Mouse (Mus musculus) neural tube, embryonic 15.5 days (tissue): Measurements from ENCODE around the gene Rasa2. TPM values are rescaled to one million over a fixed set of nuclear protein-coding genes. Genes with fewer than 3 reads are reported as not detected.
A peak's percentile ranks its signal among the peaks of the same experiment; 100 is the strongest.

Source experiments
- ATAC-seq: fragments of 200-750 bp; cut with Nextera tagmentation; 2 replicates; pipeline ENCODE4 v1.8.0; 2017; ENCODE audit warnings: mild to moderate bottlenecking, moderate TSS enrichment, moderate library complexity; ENCODE audit not compliant: low FRiP score
- H3K27ac ChIP-seq: fragments of 300-500 bp; sonication (generic); replicated peaks from 2 replicates; pipeline ENCODE4 v1.5.1; 2015; ENCODE audit warnings: mild to moderate bottlenecking, inconsistent platforms
- H3K27me3 ChIP-seq: fragments of 300-500 bp; sonication (generic); replicated peaks from 2 replicates; pipeline ENCODE4 v1.6.1; 2015; ENCODE audit warnings: inconsistent platforms
- H3K36me3 ChIP-seq: fragments of 300-500 bp; sonication (generic); 2 replicates; pipeline ENCODE4 v1.6.1; 2015; ENCODE audit warnings: inconsistent platforms
- H3K4me1 ChIP-seq: fragments of 300-500 bp; sonication (generic); 2 replicates; pipeline ENCODE4 v1.6.1; 2015; ENCODE audit warnings: inconsistent platforms
- H3K4me2 ChIP-seq: fragments of 300-500 bp; sonication (generic); 2 replicates; pipeline ENCODE4 v1.6.1; 2015; ENCODE audit warnings: inconsistent platforms, mild to moderate bottlenecking, moderate library complexity
- H3K4me3 ChIP-seq: fragments of 300-500 bp; sonication (generic); replicated peaks from 2 replicates; pipeline ENCODE4 v1.5.1; 2015; ENCODE audit warnings: mild to moderate bottlenecking, inconsistent platforms
- H3K9ac ChIP-seq: fragments of 300-500 bp; sonication (generic); replicated peaks from 2 replicates; pipeline ENCODE4 v1.6.1; 2015; ENCODE audit warnings: mild to moderate bottlenecking, inconsistent platforms
- H3K9me3 ChIP-seq: fragments of 300-500 bp; sonication (generic); replicated peaks from 2 replicates; pipeline ENCODE4 v1.6.1; 2016; ENCODE audit warnings: inconsistent platforms
- WGBS: fragments of 180-500 bp; shearing (Covaris S2); methylation state at CpG from one replicate; pipeline ENCODE4 v1.1.7; 2015; ENCODE audit warnings: mixed read lengths; 5-methylcytosine and 5-hydroxymethylcytosine counted together
- polyA plus RNA-seq: library from polyadenylated mRNA; unstranded; fragments of >200 nt; fragmentation: Nextera tagmentation; extraction: Ambion mirVana; gene quantifications from 2 replicates; pipeline ENCODE4 v1.2.1, GENCODE M21; 2015

Rasa2 gene
- polyA plus RNA-seq, 1 experiment from 2014 or later = 18.7 TPM

GRCm38 (mm10) chr9:96577674-96578073 is 53.7 kb downstream of the Rasa2 start:
- ATAC-seq = no peak
- Histone ChIP-seq H3K36me3 (peaks cover 18% of the 10 kb centered on the region), H3K9ac (no peak overlapping the region), H3K4me1 (no peaks in the 10 kb centered on the region), H3K27ac (no peak overlapping the region), H3K4me3 (no peak overlapping the region), H3K27me3 (no peaks in the 10 kb centered on the region), H3K4me2 (no peak overlapping the region), H3K9me3 (no peaks in the 10 kb centered on the region)
- 86% methylated on average over 6 of the region's 6 CpGs for WGBS

GRCm38 (mm10) chr9:96573252-96573651 is 58.2 kb downstream of the Rasa2 start:
- 6% methylated on average over 1 of the region's 1 CpGs for WGBS
- no peak overlapping the region for H3K27ac ChIP-seq
- ATAC-seq = no peak
- peaks cover 26% of the 10 kb centered on the region for H3K36me3 ChIP-seq
- no peak overlapping the region for H3K9ac ChIP-seq
- H3K4me3 ChIP-seq = no peak overlapping the region
- H3K9me3 ChIP-seq = no peaks in the 10 kb centered on the region
- H3K4me2 ChIP-seq = no peak overlapping the region
- H3K27me3 ChIP-seq = no peaks in the 10 kb centered on the region
- H3K4me1 ChIP-seq = no peaks in the 10 kb centered on the region

- no peaks in the 10 kb centered on the region for H3K4me1 ChIP-seq
- H3K4me3 ChIP-seq = no peak overlapping the region
- no peak overlapping the region for H3K9ac ChIP-seq
- no peak for ATAC-seq
- no peak overlapping the region for H3K4me2 ChIP-seq
- no peaks in the 10 kb centered on the region for H3K27me3 ChIP-seq
- H3K27ac ChIP-seq = no peak overlapping the region
- 83% methylated on average over 9 of the region's 9 CpGs for WGBS
- H3K9me3 ChIP-seq = no peaks in the 10 kb centered on the region
- H3K36me3 ChIP-seq = peaks cover 24% of the 10 kb centered on the region
Observed at GRCm38 (mm10) chr9:96572754-96573153, 58.7 kb downstream of the Rasa2 start.

GRCm38 (mm10) chr9:96566470-96566996 is 64.9 kb downstream of the Rasa2 start:
- H3K27ac ChIP-seq = no peak overlapping the region
- H3K4me3 ChIP-seq = no peak overlapping the region
- H3K9me3 ChIP-seq = no peaks in the 10 kb centered on the region
- H3K4me2 ChIP-seq = no peak overlapping the region
- H3K9ac ChIP-seq = no peak overlapping the region
- H3K36me3 ChIP-seq = peaks cover 36% of the 10 kb centered on the region
- H3K4me1 ChIP-seq = no peaks in the 10 kb centered on the region
- 87% methylated on average over 8 of the region's 8 CpGs for WGBS
- H3K27me3 ChIP-seq = no peaks in the 10 kb centered on the region
- no peak for ATAC-seq

- Histone ChIP-seq H3K4me3 (no peak overlapping the region), H3K4me2 (no peak overlapping the region), H3K27ac (no peak overlapping the region), H3K4me1 (no peaks in the 10 kb centered on the region), H3K9me3 (no peaks in the 10 kb centered on the region), H3K36me3 (peaks cover 43% of the 10 kb centered on the region), H3K27me3 (no peaks in the 10 kb centered on the region), H3K9ac (no peak overlapping the region)
- ATAC-seq = no peak
- WGBS = 97% methylated on average over 4 of the region's 4 CpGs
Observed at GRCm38 (mm10) chr9:96563501-96563900, 67.9 kb downstream of the Rasa2 start.

- 94% methylated on average over 6 of the region's 6 CpGs for WGBS
- Histone ChIP-seq H3K4me2 (no peak overlapping the region), H3K36me3 (peaks cover 38% of the 10 kb centered on the region), H3K4me1 (no peaks in the 10 kb centered on the region), H3K9me3 (no peaks in the 10 kb centered on the region), H3K4me3 (no peak overlapping the region), H3K27ac (no peak overlapping the region), H3K27me3 (no peaks in the 10 kb centered on the region), H3K9ac (no peak overlapping the region)
- no peak for ATAC-seq
Observed at GRCm38 (mm10) chr9:96559148-96559547, 72.3 kb downstream of the Rasa2 start.

GRCm38 (mm10) chr9:96558594-96558993 is 72.8 kb downstream of the Rasa2 start:
- Histone ChIP-seq H3K4me3 (no peak overlapping the region), H3K27ac (no peak overlapping the region), H3K4me1 (no peaks in the 10 kb centered on the region), H3K27me3 (no peaks in the 10 kb centered on the region), H3K9ac (no peak overlapping the region), H3K9me3 (no peaks in the 10 kb centered on the region), H3K4me2 (no peak overlapping the region), H3K36me3 (peaks cover 33% of the 10 kb centered on the region)
- ATAC-seq = no peak
- WGBS = 91% methylated on average over 1 of the region's 1 CpGs

- Histone ChIP-seq H3K27ac (no peak overlapping the region), H3K9ac (no peak overlapping the region), H3K9me3 (no peaks in the 10 kb centered on the region), H3K4me3 (no peak overlapping the region), H3K4me2 (no peak overlapping the region), H3K36me3 (peaks cover 36% of the 10 kb centered on the region), H3K27me3 (no peaks in the 10 kb centered on the region), H3K4me1 (no peaks in the 10 kb centered on the region)
- ATAC-seq = no peak
- 79% methylated on average over 1 of the region's 1 CpGs for WGBS
Observed at GRCm38 (mm10) chr9:96554095-96554494, 77.3 kb downstream of the Rasa2 start.

- Histone ChIP-seq H3K9ac (no peak overlapping the region), H3K9me3 (no peaks in the 10 kb centered on the region), H3K4me3 (no peak overlapping the region), H3K4me1 (peaks cover 3% of the 10 kb centered on the region; the same call in 1 of the 2 replicates), H3K27ac (no peak overlapping the region), H3K27me3 (no peaks in the 10 kb centered on the region), H3K36me3 (peaks cover 38% of the 10 kb centered on the region), H3K4me2 (no peak overlapping the region)
- WGBS = 90% methylated on average over 13 of the region's 13 CpGs
- no peak for ATAC-seq
Observed at GRCm38 (mm10) chr9:96545410-96545809, 86.0 kb downstream of the Rasa2 start.

GRCm38 (mm10) chr9:96543643-96544640 is 87.5 kb downstream of the Rasa2 start:
- Histone ChIP-seq H3K4me3 (peak overlapping the region; percentile 23), H3K36me3 (peaks cover 35% of the 10 kb centered on the region), H3K27ac (peak overlapping the region; percentile 28), H3K9me3 (no peaks in the 10 kb centered on the region), H3K9ac (0 out of 2 replicates have a peak overlapping the region, but pooled peaks have one; percentile 23), H3K27me3 (no peaks in the 10 kb centered on the region), H3K4me1 (peaks cover 3% of the 10 kb centered on the region; the same call in 1 of the 2 replicates), H3K4me2 (peak overlapping the region; percentile 46)
- WGBS = 35% methylated on average over 27 of the region's 27 CpGs
- ATAC-seq = peak; percentile 78; the same call in 1 of the 2 replicates

- Histone ChIP-seq H3K36me3 (peaks cover 16% of the 10 kb centered on the region), H3K27ac (no peak overlapping the region), H3K9me3 (no peaks in the 10 kb centered on the region), H3K9ac (no peak overlapping the region), H3K4me1 (peaks cover 10% of the 10 kb centered on the region), H3K4me3 (no peak overlapping the region), H3K27me3 (no peaks in the 10 kb centered on the region), H3K4me2 (no peak overlapping the region)
- WGBS = 62% methylated on average over 10 of the region's 10 CpGs
- no peak for ATAC-seq
Observed at GRCm38 (mm10) chr9:96538916-96539315, 92.5 kb downstream of the Rasa2 start.

- no peaks in the 10 kb centered on the region for H3K27me3 ChIP-seq
- H3K27ac ChIP-seq = no peak overlapping the region
- peak overlapping the region; percentile 68 for H3K4me2 ChIP-seq
- no peak overlapping the region for H3K9ac ChIP-seq
- WGBS = 87% methylated on average over 6 of the region's 6 CpGs
- peaks cover 12% of the 10 kb centered on the region; the same call in 1 of the 2 replicates for H3K36me3 ChIP-seq
- no peak overlapping the region; the same call in 1 of the 2 replicates for H3K4me3 ChIP-seq
- peaks cover 9% of the 10 kb centered on the region for H3K4me1 ChIP-seq
- no peaks in the 10 kb centered on the region for H3K9me3 ChIP-seq
- peak; percentile 21; the same call in 1 of the 2 replicates for ATAC-seq
Observed at GRCm38 (mm10) chr9:96537615-96537919, 93.8 kb downstream of the Rasa2 start.
